Mouse (Mus musculus) myocyte (in vitro differentiated cells): Measurements from ENCODE around the gene Asb16.

ENCODE experiments used
- CEBPB ChIP-seq: IDR thresholded peaks from 2 replicates; pipeline ENCODE4 v1.6.1; 2011; ENCODE audit warnings: mild to moderate bottlenecking, moderate library complexity; ENCODE audit not compliant: poor library complexity, insufficient read depth, severe bottlenecking
- MAX ChIP-seq: IDR thresholded peaks from one replicate; pipeline ENCODE4 v1.6.1; 2011; ENCODE audit warnings: low read depth, mild to moderate bottlenecking, control low read depth
- MYOD1 ChIP-seq, 3 experiments: IDR thresholded peaks; one replicate each; pipeline ENCODE4 v1.6.1; 2011; ENCODE audit warnings: control low read depth in 2 of 3, low read depth in 2 of 3, mild to moderate bottlenecking in 2 of 3, moderate library complexity in 1 of 3; ENCODE audit not compliant: insufficient read length in 2 of 3, control insufficient read depth in 1 of 3
- POLR2A ChIP-seq: IDR thresholded peaks from one replicate; pipeline ENCODE4 v1.6.1; 2011; ENCODE audit warnings: low read depth, mild to moderate bottlenecking, control low read depth, moderate library complexity; ENCODE audit not compliant: insufficient read length
- POLR2AphosphoS2 ChIP-seq: IDR thresholded peaks from one replicate; pipeline ENCODE4 v1.6.1; 2011; ENCODE audit warnings: low read depth, control low read depth; ENCODE audit not compliant: insufficient read length
- TCF3 ChIP-seq: IDR thresholded peaks from one replicate; pipeline ENCODE4 v1.6.1; 2011; ENCODE audit warnings: low read depth, control low read depth; ENCODE audit not compliant: insufficient read length
- USF1 ChIP-seq: IDR thresholded peaks from one replicate; pipeline ENCODE4 v1.6.1; 2011; ENCODE audit warnings: low read depth, mild to moderate bottlenecking, control low read depth, moderate library complexity

- TF ChIP-seq MYOD1 (IDR thresholded peaks at IDR 0.05; ENCODE audit: control insufficient read depth in 1 of 3, insufficient read length in 2 of 3, low read depth in 2 of 3), result no peak
- TF ChIP-seq USF1, result no peak
- no peak for TF ChIP-seq POLR2A
- no peak for TF ChIP-seq MAX
- no peak for TF ChIP-seq CEBPB
- TF ChIP-seq POLR2AphosphoS2, result peak; percentile 4
- no peak for TF ChIP-seq TCF3
Observed at GRCm38 (mm10) chr11:102312586-102312985, 44.0 kb downstream of the Asb16 start.
